Mouse (Mus musculus): Measurements from ENCODE around the gene Rabgap1l. TPM values are rescaled to one million over a fixed set of nuclear protein-coding genes. Genes with fewer than 3 reads are reported as not detected.

The Rabgap1l gene
- polyA plus RNA-seq (2014; fragmentation: Illumina TruSeq; extraction: RNeasy Lipid Tissue Mini Kit (QIAGEN cat#74804); ENCODE audit: low read depth, low replicate concordance): 56.0 TPM

DNA sequence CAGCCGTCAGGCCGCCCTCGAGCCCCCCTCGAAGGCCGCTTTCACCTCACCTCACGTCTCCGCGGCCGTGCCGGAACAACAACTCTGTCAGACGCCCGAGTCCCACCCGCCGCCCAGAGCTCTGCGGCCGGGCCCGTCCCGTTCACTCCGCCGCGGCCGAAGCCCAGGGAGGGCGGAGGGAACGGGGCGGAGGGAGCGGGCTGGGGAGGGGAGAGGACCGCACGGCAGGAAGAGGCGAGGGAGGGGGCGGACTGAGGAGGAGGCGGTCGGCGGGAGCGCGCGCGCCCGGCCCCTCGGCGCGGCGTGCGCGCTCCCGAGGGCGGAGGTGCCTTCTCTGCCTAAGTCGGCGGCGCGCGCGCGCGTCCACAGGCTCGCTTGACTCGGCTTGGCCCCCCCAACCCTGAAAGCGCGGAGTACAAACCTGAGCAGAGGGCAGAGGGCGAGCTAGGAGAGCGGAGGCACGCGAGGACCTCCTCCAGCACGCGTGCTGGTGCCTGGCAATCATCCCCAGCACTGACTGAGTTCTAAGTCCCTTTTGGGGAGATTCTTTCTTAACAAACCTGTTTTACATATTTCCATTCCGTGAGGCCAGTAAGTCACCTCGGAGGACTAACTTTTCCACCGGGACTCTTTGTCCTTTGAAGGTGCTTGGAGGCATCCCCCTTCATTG lies at the start of gene Rabgap1l:
Gene Rabgap1l, minus strand, starts transcription at position 526 of the 670 bp plus-strand sequence.

DNA sequence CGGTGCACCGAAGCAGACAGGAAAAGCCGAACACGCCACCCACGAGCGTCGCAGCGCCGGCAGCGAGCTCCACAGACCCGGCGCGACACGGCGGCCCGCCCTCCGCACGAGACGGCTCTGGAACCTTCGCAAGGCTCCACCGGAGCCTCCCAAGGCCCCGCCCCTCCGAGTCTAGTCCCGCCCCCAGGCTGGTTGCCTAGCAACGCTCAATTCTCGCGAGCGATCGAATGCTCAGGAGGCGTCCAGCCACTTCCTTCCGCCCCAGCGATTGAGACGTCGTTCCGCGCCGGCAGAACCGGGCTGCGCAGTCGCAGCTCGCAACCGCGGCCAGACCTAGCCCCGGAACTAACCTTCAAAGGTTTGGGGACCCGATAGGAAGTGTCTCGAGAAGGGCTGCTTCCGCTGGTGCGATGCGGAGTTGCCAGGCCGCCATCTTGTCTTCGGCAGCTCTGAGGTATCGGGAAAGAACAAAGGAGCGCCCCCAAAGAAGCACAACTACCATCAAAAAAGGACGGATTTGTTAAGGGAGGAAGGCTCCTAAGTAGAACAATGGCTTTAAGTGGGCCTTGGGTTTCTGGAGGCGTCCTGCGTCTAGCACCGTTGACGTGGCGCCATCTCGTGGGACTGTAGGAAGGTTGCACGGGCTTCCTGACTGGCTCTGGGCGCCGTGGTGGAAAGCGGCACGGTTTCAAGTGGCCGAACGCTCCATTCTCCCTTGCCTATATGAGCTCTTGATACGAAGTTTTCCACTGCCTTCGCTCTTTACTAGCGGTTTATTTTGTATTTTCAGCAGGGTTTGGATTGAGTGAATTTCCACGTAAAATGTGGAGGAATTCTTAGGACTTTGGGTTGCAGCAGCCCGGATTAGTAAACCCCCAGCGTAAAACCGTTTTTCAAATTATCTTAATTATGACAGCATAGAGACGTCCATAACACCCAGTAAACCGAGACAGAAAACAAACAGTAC lies 580.0 kb downstream of the Rabgap1l start, which contains the start of gene Cacybp:
Gene Cacybp, minus strand, starts transcription at position 173 of the 967 bp plus-strand sequence.

DNA sequence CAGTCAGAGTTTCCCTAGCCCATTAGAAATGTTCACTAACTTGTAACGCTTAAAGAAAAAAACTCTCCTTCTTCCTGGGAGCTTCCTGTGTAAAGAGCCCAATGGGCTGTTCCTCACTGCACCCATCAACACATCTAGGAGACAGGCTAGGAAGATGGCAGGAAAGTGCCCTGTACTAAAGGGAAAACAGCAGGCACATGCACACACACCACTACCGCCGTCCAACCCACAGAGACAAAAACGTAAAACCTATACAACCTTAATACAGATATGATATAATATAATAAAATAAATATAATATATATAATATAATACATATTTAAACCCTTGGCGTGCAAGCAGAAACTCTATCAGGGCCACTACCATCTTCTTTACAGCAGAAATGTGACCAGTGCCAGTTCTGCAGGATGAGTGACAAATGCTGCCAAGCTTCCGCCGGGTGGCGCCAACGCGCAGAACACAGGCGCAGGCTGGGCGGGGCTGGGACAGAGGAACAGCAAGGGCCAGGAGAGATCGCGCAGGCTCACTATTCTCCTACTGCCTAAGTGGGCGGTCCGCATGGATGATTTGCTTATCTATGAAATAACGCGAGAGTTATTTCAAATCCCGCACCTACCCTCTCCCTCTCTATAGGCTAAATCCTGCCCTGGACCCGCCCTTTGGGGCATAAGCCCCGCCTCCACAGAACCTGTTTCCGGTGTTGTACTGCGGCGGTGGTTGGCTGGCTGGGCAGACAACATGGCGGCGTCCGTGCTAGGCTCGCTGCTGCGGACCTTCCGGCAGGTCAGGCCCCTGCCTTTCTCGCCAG lies 598.3 kb downstream of the Rabgap1l start, which contains the start of gene Mrps14:
Gene Mrps14, plus strand, starts transcription at position 687 of the 808 bp plus-strand sequence.

Other genes with a start within 250 kb of the Rabgap1l start
- 14.0 TPM for gene Rc3h1, start 113.2 kb upstream of the Rabgap1l start, polyA plus RNA-seq (2014; fragmentation: Illumina TruSeq; extraction: RNeasy Lipid Tissue Mini Kit (QIAGEN cat#74804); ENCODE audit: low read depth, low replicate concordance)
- 1,724 TPM for gene Serpinc1, start 185.4 kb upstream of the Rabgap1l start, polyA plus RNA-seq (2014; fragmentation: Illumina TruSeq; extraction: RNeasy Lipid Tissue Mini Kit (QIAGEN cat#74804); ENCODE audit: low read depth, low replicate concordance)
- 3.0 TPM for gene Zbtb37, start 241.6 kb upstream of the Rabgap1l start, polyA plus RNA-seq (2014; fragmentation: Illumina TruSeq; extraction: RNeasy Lipid Tissue Mini Kit (QIAGEN cat#74804); ENCODE audit: low read depth, low replicate concordance)